Mouse (Mus musculus): Measurements from ENCODE around the gene Hbb-bh1. TPM values are rescaled to one million over a fixed set of nuclear protein-coding genes. Genes with fewer than 3 reads are reported as not detected.
"Not testable (repeated sequence)": the region's sequence is repeated elsewhere in the genome, so short reads cannot be mapped to it uniquely, and the experiment has no call there.

The Hbb-bh1 gene
- polyA plus RNA-seq, 1 experiment: not detected

GRCm38 (mm10) chr7:103813766-103814165 lies 29.2 kb downstream of the Hbb-bh1 start, which contains the start of gene Hbb-bt:
Gene Hbb-bt, minus strand, starts transcription at chr7:103813996.
- no peak for DNase-seq (ENCODE audit: low read depth, low spot score)
- 77% methylated on average over 3 of the region's 3 CpGs for WGBS

GRCm38 (mm10) chr7:103813152-103813551 lies 29.8 kb downstream of the Hbb-bh1 start:
- not testable (repeated sequence) for DNase-seq (ENCODE audit: low read depth, low spot score)
- no CpG with 5 or more reads among the region's 3 CpGs for WGBS

GRCm38 (mm10) chr7:103812174-103812573 lies 30.8 kb downstream of the Hbb-bh1 start:
- WGBS: 40% methylated on average over 1 of the region's 1 CpGs
- no peak for DNase-seq (ENCODE audit: low read depth, low spot score)

GRCm38 (mm10) chr7:103811223-103811845 lies 31.6 kb downstream of the Hbb-bh1 start:
- no peak for DNase-seq (ENCODE audit: low read depth, low spot score)
- 93% methylated on average over 1 of the region's 1 CpGs for WGBS

- WGBS: 59% methylated on average over 3 of the region's 3 CpGs
- DNase-seq (ENCODE audit: low read depth, low spot score): no peak
These were observed 32.2 kb downstream of the Hbb-bh1 start for GRCm38 (mm10) chr7:103810746-103811145.

GRCm38 (mm10) chr7:103810296-103810695 lies 32.7 kb downstream of the Hbb-bh1 start:
- 81% methylated on average over 1 of the region's 1 CpGs for WGBS
- no peak for DNase-seq (ENCODE audit: low read depth, low spot score)

GRCm38 (mm10) chr7:103809801-103810155 lies 33.2 kb downstream of the Hbb-bh1 start:
- WGBS: 67% methylated on average over 1 of the region's 1 CpGs
- DNase-seq (ENCODE audit: low read depth, low spot score): no peak

GRCm38 (mm10) chr7:103808971-103809800 lies 33.8 kb downstream of the Hbb-bh1 start:
- 46% methylated on average over 5 of the region's 5 CpGs for whole genome bisulfite sequencing

GRCm38 (mm10) chr7:103808120-103808519 lies 34.8 kb downstream of the Hbb-bh1 start:
- 59% methylated on average over 2 of the region's 2 CpGs for whole genome bisulfite sequencing

More at GRCm38 (mm10) chr7:103808971-103809800, 33.8 kb downstream of the Hbb-bh1 start:
- DNase-seq (ENCODE audit: low read depth, low spot score): no peak

GRCm38 (mm10) chr7:103806856-103807255 lies 36.1 kb downstream of the Hbb-bh1 start:
- WGBS: 36% methylated on average over 1 of the region's 1 CpGs
- peak; percentile 4 for DNase-seq (ENCODE audit: low read depth, low spot score)

More at GRCm38 (mm10) chr7:103808120-103808519, 34.8 kb downstream of the Hbb-bh1 start:
- not testable (repeated sequence) for DNase-seq (ENCODE audit: low read depth, low spot score)

GRCm38 (mm10) chr7:103792669-103793388 lies 50.1 kb downstream of the Hbb-bh1 start:
- no peak for DNase-seq (ENCODE audit: low read depth, low spot score)
- 19% methylated on average over 4 of the region's 4 CpGs for WGBS

- WGBS: 73% methylated on average over 3 of the region's 3 CpGs
- DNase-seq (ENCODE audit: low read depth, low spot score): no peak
These were observed 51.2 kb downstream of the Hbb-bh1 start, which contains the start of gene Olfr67 for GRCm38 (mm10) chr7:103791721-103792120. Gene Olfr67, minus strand, starts transcription at chr7:103791821.

Other genes starting within 250 kb of the Hbb-bh1 start
- gene Olfr619, start 242.6 kb downstream of the Hbb-bh1 start, polyA plus RNA-seq (2012; rRNA removed): not detected in 2 replicates
- gene Olfr620, start 230.6 kb downstream of the Hbb-bh1 start, polyA plus RNA-seq (2012; rRNA removed): not detected in 2 replicates
- not detected in 2 replicates for gene Olfr622, start 200.5 kb downstream of the Hbb-bh1 start, polyA plus RNA-seq (2012; rRNA removed)
- gene Olfr623, start 179.5 kb downstream of the Hbb-bh1 start, polyA plus RNA-seq (2012; rRNA removed): not detected in 2 replicates
- not detected in 2 replicates for gene Olfr624, start 172.0 kb downstream of the Hbb-bh1 start, polyA plus RNA-seq (2012; rRNA removed)
- gene Olfr625-ps1, start 160.4 kb downstream of the Hbb-bh1 start, polyA plus RNA-seq (2012; rRNA removed): not detected in 2 replicates
- gene Olfr243, start 128.5 kb downstream of the Hbb-bh1 start, polyA plus RNA-seq (2012; rRNA removed): not detected in 2 replicates
- not detected in 2 replicates for gene Olfr628, start 112.8 kb downstream of the Hbb-bh1 start, polyA plus RNA-seq (2012; rRNA removed)
- gene Olfr629, start 98.2 kb downstream of the Hbb-bh1 start, polyA plus RNA-seq (2012; rRNA removed): not detected in 2 replicates
- gene Olfr630, start 85.8 kb downstream of the Hbb-bh1 start, polyA plus RNA-seq (2012; rRNA removed): not detected in 2 replicates
- not detected in 2 replicates for gene Olfr69, start 71.6 kb downstream of the Hbb-bh1 start, polyA plus RNA-seq (2012; rRNA removed)
- not detected in 2 replicates for gene Olfr68, start 63.5 kb downstream of the Hbb-bh1 start, polyA plus RNA-seq (2012; rRNA removed)
- not detected in 2 replicates for gene Olfr67, start 51.3 kb downstream of the Hbb-bh1 start, polyA plus RNA-seq (2012; rRNA removed)
- 7.5 and 9.3 TPM in 2 replicates for gene Hbb-bt, start 29.2 kb downstream of the Hbb-bh1 start, polyA plus RNA-seq (2012; rRNA removed)
- 97.3 and 114 TPM in 2 replicates for gene Hbb-bs, start 15.1 kb downstream of the Hbb-bh1 start, polyA plus RNA-seq (2012; rRNA removed)
- gene Hbb-bh2, start 2.6 kb downstream of the Hbb-bh1 start, polyA plus RNA-seq (2012; rRNA removed): not detected in 2 replicates
- gene Hbb-y, start 10.1 kb upstream of the Hbb-bh1 start, polyA plus RNA-seq (2012; rRNA removed): not detected in 2 replicates
- gene Olfr66, start 43.1 kb upstream of the Hbb-bh1 start, polyA plus RNA-seq (2012; rRNA removed): not detected in 2 replicates
- gene Olfr64, start 51.3 kb upstream of the Hbb-bh1 start, polyA plus RNA-seq (2012; rRNA removed): not detected in 2 replicates
- not detected in 2 replicates for gene Olfr65, start 60.3 kb upstream of the Hbb-bh1 start, polyA plus RNA-seq (2012; rRNA removed)
- gene Olfr631, start 85.7 kb upstream of the Hbb-bh1 start, polyA plus RNA-seq (2012; rRNA removed): not detected in 2 replicates
- gene Olfr632, start 91.2 kb upstream of the Hbb-bh1 start, polyA plus RNA-seq (2012; rRNA removed): not detected in 2 replicates
- gene Olfr633, start 101.3 kb upstream of the Hbb-bh1 start, polyA plus RNA-seq (2012; rRNA removed): not detected in 2 replicates
- not detected in 2 replicates for gene Olfr635, start 128.0 kb upstream of the Hbb-bh1 start, polyA plus RNA-seq (2012; rRNA removed)
- gene Olfr638, start 155.6 kb upstream of the Hbb-bh1 start, polyA plus RNA-seq (2012; rRNA removed): not detected in 2 replicates
- not detected in 2 replicates for gene Olfr639, start 174.1 kb upstream of the Hbb-bh1 start, polyA plus RNA-seq (2012; rRNA removed)
- not detected in 2 replicates for gene Olfr640, start 182.4 kb upstream of the Hbb-bh1 start, polyA plus RNA-seq (2012; rRNA removed)
- gene Olfr641, start 192.3 kb upstream of the Hbb-bh1 start, polyA plus RNA-seq (2012; rRNA removed): not detected in 2 replicates
- not detected in 2 replicates for gene Olfr642, start 209.5 kb upstream of the Hbb-bh1 start, polyA plus RNA-seq (2012; rRNA removed)
- gene 4930516K23Rik, start 218.3 kb upstream of the Hbb-bh1 start, polyA plus RNA-seq (2012; rRNA removed): not detected in 2 replicates
- not detected in 2 replicates for gene Olfr644, start 228.7 kb upstream of the Hbb-bh1 start, polyA plus RNA-seq (2012; rRNA removed)
- gene Olfr645, start 242.3 kb upstream of the Hbb-bh1 start, polyA plus RNA-seq (2012; rRNA removed): not detected in 2 replicates